ENCODE assay signal across 8 mouse cellular contexts in the genomic region with DNA sequence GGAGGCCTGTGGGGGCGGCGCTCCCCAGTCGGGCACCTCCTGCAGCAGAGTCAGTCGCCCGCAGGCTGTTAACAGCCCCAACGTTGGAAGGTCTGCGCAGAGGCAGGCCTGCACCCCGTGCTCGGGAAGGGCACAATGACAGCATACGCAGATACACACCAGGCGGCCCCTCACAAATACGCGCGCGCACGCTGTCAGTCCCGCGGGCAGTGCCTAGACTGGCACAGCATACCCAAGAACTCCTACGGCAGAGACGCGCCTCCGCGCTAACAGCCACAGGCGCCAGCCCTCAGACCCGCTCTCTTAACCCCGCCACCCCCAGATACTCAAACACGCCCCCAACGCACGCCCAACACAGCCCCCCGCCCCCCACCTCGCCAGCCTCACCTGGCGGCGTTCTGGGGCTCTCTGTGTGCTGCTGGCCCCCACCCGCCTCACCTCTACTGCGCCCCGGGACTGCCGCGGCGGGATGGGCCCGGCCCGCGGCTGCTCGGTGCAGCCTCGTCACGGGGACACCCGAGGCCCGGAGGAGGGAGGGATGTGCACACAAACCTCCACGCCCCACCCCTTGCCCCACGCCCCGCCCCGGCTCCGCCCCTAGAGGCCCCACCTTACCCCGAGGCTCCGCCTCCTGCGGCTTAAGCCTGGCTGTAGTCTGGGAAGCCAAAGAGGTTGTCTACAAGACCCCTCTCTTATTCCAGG. TPM values are rescaled to one million over a fixed set of nuclear protein-coding genes. Genes with fewer than 3 reads are reported as not detected.
DNase-seq lines count a peak whose midpoint lies in the region; ATAC-seq and TF ChIP-seq lines count a peak whose summit lies in the region.

A gene (minus strand): TSS at position 577 of the 702 bp plus-strand sequence.

- H3K9me3 ChIP-seq in hindbrain, embryonic 16.5 days (ENCODE audit: control insufficient read depth, low read length) = no peaks in the 10 kb centered on the region

- in situ Hi-C loops in Patski (cut with MboI; ENCODE audit: low pct_unique_long_range_greater_than_20kb) = no loop called here

- H3K27ac ChIP-seq in hindbrain, embryonic 16.5 days (ENCODE audit: low read depth, low read length) = peak within 1 kb of the TSS; percentile 79
- H3K27ac ChIP-seq in left cerebral cortex, adult 2 months = peak within 1 kb of the TSS; percentile 84
- no peak within 1 kb of the TSS for H3K27ac ChIP-seq in macrophage

- H3K79me2 ChIP-seq in macrophage (ENCODE audit: inconsistent target) = no peaks in the 10 kb centered on the region

- peak within 1 kb of the TSS; percentile 77 for H3K9ac ChIP-seq in hindbrain, embryonic 16.5 days (ENCODE audit: low read depth, low read length)

- intact Hi-C loops in left cerebral cortex, adult 2 months (cut with DNase I) = no loop called here

- DNase-seq in Patski (ENCODE audit: low read depth, low spot score) = no peak
- peak; percentile 76 to 89 for DNase-seq in cerebellum, postnatal 36 days
- peak; percentile 81 for DNase-seq in gastrocnemius, adult 18-20 months (ENCODE audit: low spot score)
- DNase-seq in left cerebral cortex, adult 2 months (ENCODE audit: extremely low spot score in 1 of 2, low spot score in 2 of 2) = peak; percentile 78 to 82
- peak; percentile 77 for DNase-seq in retina, postnatal 7 days (ENCODE audit: low read depth, low spot score)
- peak; percentile 72 to 82 for DNase-seq in urinary bladder, adult 18-20 months (ENCODE audit: low spot score in 2 of 2)

- no peaks in the 10 kb centered on the region for H3K36me3 ChIP-seq in hindbrain, embryonic 16.5 days (ENCODE audit: control insufficient read depth, insufficient read depth, low read length)
- H3K36me3 ChIP-seq in macrophage (ENCODE audit: inconsistent target) = no peaks in the 10 kb centered on the region

- under 1% methylated on average over 49 of the region's 55 CpGs for WGBS in hindbrain, embryonic 16.5 days
- 3% methylated on average over 50 of the region's 55 CpGs for WGBS in macrophage (ENCODE audit: missing documents)

- H3K4me1 ChIP-seq in hindbrain, embryonic 16.5 days (ENCODE audit: control insufficient read depth, insufficient read depth, low read depth, low read length) = peaks cover 12% of the 10 kb centered on the region

- peak; percentile 80 for ATAC-seq in Patski
- peak; percentile 96 for ATAC-seq in hindbrain, embryonic 16.5 days

- POLR2A ChIA-PET in Patski (lab: Charles Lee) = no interaction called here

- no peaks in the 10 kb centered on the region for H3K27me3 ChIP-seq in Patski
- no peaks in the 10 kb centered on the region for H3K27me3 ChIP-seq in hindbrain, embryonic 16.5 days (replicated peaks; ENCODE audit: control insufficient read depth, insufficient read depth, low read length)

- CTCF ChIA-PET in Patski (lab: Charles Lee) = no interaction called here

- TF ChIP-seq CTCF in Patski (IDR thresholded peaks at IDR 0.05) = no peak
- no peak for TF ChIP-seq CTCF in left cerebral cortex, adult 2 months (IDR thresholded peaks at IDR 0.05)

- peak within 1 kb of the TSS; percentile 62 for H3K4me3 ChIP-seq in hindbrain, embryonic 16.5 days (ENCODE audit: low read length)
- peak within 1 kb of the TSS; percentile 78 for H3K4me3 ChIP-seq in left cerebral cortex, adult 2 months
- H3K4me3 ChIP-seq in macrophage (ENCODE audit: inconsistent target) = peak within 1 kb of the TSS; percentile 25

- peak within 1 kb of the TSS; percentile 80 for H3K4me2 ChIP-seq in hindbrain, embryonic 16.5 days (ENCODE audit: low read length)

RNA-seq across cellular contexts. Expression of the gene that starts here (rescaled TPM):
- polyA plus RNA-seq in Patski (2021) (7.4 TPM), macrophage (2018) (0.82 to 2.1 TPM (median 1.7 TPM) in 3 replicates)
- 1 to 10 TPM; 2.4 to 2.7 TPM for total RNA-seq in gastrocnemius, adult 18-20 months (2021)
- polyA plus RNA-seq in hindbrain, embryonic 16.5 days (2015; fragmentation: Nextera tagmentation; extraction: Ambion mirVana) = 13.5 and 14.6 TPM in 2 replicates
- total RNA-seq in left cerebral cortex, adult 2 months (2021) = 10 to 100 TPM; 27.9 to 31.8 TPM
- 10 to 100 TPM in 1 of 26 experiments, 1 to 10 TPM in 25; 1.7 to 11.4 (median 5.2) TPM for total RNA-seq in macrophage (2018; cell fraction: chromatin; rRNA removed)
- total RNA-seq in macrophage (2018; cell fraction: cytosol; rRNA removed) = 1 to 10 TPM in 15 of 26 experiments, under 1 TPM in 11; 0.50 to 2.5 (median 1.1) TPM
- 1 to 10 TPM in 25 of 26 experiments, under 1 TPM in 1; 0.97 to 9.6 (median 3.2) TPM for total RNA-seq in macrophage (2018; cell fraction: nucleus; rRNA removed)

Comparison
In these comparisons a context has a peak if more than half of its experiments do, and no peak if none do; other contexts are left out.
1. RNA of the gene that starts here (total RNA-seq): 27.9 to 31.8 TPM in left cerebral cortex, adult 2 months; 2.4 to 2.7 TPM in gastrocnemius, adult 18-20 months; every median in the first group is over 4 times any median in the second.
2. H3K4me3 ChIP-seq: peak in every context shown above with its lines; median percentile 78 in left cerebral cortex, adult 2 months; 62 in hindbrain, embryonic 16.5 days; 25 in macrophage.